Mouse (Mus musculus) brain, embryonic 14.5 days (tissue): Measurements from ENCODE around the gene Calcoco1.
A peak's percentile ranks its signal among the peaks of the same experiment; 100 is the strongest.

Experiments
- CTCF ChIP-seq: fragments of 200-500 bp; IDR thresholded peaks from 2 replicates; pipeline ENCODE4 v1.5.1; 2012; ENCODE audit warnings: inconsistent platforms, mild to moderate bottlenecking, moderate library complexity, borderline replicate concordance; ENCODE audit not compliant: insufficient read depth, insufficient read length; ENCODE audit errors: extremely low read depth
- POLR2A ChIP-seq: fragments of 200-500 bp; IDR thresholded peaks from 2 replicates; pipeline ENCODE4 v1.6.1; 2012; ENCODE audit warnings: mild to moderate bottlenecking, inconsistent platforms, borderline replicate concordance; ENCODE audit not compliant: poor library complexity, insufficient read depth, insufficient read length, severe bottlenecking; ENCODE audit errors: extremely low read depth

GRCm38 (mm10) chr15:102665494-102665893 lies 56.5 kb downstream of the Calcoco1 start:
- TF ChIP-seq POLR2A: no peak
- peak; percentile 69; the same call in 1 of the 2 replicates for TF ChIP-seq CTCF
